Mouse (Mus musculus): ENCODE data around the gene Zpr1. TPM values are rescaled to one million over a fixed set of nuclear protein-coding genes. Genes with fewer than 3 reads are reported as not detected.

The Zpr1 gene
- 125 TPM for polyA plus RNA-seq (2017; shearing (Covaris generic))

DNA sequence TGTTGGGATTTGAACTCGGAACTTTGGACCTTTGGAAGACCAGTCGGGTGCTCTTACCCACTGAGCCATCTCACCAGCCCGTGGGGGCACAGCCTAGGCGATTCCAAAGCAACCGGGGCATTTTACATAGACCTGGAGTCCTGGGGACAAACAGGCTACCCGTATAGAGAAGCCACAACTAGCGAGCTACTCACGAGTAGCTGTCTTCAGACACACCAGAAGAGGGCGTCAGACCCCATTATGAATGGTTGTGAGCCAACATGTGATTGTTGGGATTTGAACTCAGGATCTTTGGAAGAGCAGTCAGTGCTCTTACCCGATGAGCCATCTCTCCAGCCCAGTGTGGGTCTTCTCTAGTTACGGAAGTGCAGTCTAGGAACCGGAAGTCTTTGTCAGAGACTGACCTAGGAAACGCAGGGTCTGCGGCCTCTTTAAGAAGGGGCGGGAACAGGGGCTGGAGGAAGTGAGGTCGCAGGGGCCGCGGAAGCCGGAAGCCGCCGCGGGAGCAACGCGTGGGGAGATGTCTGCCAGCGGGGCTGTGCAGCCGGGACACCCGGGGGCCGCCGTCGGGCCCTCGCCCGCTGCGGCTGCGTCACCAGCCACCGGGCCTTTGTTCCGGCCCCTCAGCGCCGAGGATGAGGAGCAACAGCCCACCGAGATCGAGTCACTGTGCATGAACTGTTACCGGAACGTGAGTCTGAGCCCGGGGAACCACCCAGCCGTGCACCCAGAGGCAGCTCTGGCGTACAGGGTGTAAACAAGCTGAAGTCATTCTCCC lies at the start of gene Zpr1:
Gene Zpr1, plus strand, starts transcription at position 388 of the 778 bp plus-strand sequence.

DNA sequence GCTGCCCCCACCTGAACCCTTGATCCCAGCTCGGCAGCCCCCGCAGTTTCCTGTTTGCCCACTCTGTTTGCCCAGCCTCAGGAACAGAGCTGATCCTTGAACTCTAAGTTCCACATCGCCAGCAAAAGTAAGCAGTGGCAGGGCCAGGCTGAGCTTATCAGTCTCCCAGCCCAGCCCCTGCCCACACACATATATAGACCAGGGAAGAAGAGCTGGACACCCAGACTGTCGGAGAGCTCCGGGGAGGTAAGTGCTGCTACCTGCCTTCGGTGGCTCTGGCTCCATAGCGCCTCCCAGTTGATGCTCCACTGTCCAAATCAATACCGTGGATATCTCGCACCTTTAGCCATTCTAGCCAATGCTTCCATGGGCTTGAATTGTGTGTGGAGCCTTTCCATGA lies 44.4 kb upstream of the Zpr1 start, which contains the start of gene Apoa1:
Gene Apoa1, plus strand, starts transcription at position 90 of the 400 bp plus-strand sequence.

DNA sequence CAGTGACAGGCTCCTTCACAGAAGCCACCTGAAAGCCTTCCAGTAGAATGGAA lies 37.4 kb upstream of the Zpr1 start, which contains the start of gene Apoc3:
Gene Apoc3, minus strand, starts transcription at position 41 of the 53 bp plus-strand sequence.

DNA sequence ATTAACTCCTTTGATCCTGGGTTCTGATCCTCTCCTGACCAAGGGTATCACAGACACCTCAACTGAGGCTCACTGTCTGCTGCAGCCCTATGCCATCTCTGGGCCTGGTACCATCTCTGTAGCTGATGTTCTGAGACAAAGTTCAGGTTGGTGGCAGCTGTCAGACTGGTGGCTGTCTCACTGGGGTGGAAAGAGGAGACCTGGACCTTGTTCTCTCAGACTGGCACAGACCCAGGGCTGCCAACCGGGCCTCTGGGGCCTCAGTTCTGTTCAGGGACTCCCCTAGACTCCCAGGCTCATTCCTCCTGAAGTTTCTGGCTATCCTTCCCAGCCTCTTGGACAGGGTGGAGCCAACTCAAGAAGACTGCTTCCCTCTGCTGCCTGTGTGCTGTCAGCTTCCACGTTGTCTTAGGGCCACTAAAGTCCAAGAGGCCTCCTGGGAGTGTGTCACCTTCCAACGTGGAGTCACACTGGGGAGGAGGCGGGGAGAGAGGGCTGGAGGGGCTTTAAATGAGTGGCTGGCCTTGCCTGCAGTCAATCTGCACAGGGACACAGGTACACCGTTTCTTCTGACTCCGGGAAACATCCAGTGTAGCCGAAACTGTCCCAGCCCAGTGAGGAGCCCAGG lies 32.2 kb upstream of the Zpr1 start, which contains the start of gene Apoa4:
Gene Apoa4, plus strand, starts transcription at position 171 of the 628 bp plus-strand sequence.

DNA sequence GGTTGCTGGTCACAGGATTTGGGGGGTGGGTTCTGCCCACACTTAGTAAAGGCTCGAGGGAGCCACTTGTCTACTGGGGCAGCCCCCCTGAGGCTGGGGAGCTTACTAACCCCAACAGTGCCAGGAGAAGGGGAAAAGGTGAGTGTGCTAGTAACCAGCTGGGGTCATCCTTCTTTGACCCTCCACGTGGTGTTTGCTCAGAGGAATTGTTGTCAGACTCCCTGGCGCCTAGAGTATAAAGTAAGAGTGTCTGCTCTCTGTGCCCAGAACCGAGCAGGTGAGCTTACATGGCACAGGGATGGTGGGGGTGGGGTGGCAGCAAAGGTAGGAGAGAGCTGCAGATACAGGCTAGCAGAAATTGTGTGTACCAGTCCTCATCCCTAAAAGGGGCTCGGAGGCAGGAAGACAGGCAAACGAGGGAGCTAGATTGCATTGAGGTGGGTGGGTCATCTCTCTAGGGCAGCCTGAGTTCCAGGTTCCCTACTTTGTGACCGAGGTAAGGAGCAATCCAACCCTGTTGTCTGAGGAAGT lies 4.5 kb upstream of the Zpr1 start, which contains the start of gene Apoa5:
Gene Apoa5, plus strand, starts transcription at position 291 of the 531 bp plus-strand sequence.

DNA sequence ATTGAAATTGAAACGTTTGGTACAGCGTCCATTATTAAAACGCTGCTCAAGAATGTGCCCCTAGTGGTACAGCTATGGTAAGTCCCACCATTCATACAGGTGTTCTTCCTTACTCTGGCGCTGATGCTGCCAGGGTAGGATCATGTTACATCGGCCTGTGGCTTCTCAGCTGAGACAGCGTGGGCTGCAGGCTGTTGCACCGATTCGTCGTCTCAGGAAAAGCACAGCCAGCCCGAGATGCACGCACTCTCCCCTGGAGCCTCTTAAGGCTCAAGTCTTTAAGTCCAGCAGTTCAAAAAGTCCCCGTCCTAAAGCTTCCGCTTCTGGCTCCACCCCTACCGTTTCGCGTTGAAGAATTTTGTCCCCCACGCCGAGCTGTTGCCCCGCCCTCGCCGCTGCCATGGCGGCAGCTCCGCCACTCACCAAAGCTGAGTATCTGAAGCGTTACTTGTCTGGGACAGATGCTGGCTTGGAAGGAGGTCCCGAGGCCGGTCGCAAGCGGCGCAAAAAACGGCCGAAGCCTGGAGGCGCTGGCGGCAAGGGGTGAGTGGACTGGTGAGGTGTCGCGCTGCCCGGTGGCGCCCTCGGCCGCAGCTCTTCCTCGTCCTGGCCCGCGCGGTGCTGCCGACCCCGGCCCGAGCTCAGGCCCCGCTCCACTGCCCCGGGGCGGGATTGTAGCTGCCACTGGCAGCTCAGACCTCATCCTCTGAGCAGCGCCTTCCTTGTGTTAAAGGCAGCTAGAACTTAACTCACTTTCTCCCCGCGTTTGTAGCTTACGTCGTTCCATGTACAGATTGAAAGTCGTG lies 10.0 kb downstream of the Zpr1 start, which contains the start of gene Bud13:
Gene Bud13, plus strand, starts transcription at position 378 of the 806 bp plus-strand sequence.

DNA sequence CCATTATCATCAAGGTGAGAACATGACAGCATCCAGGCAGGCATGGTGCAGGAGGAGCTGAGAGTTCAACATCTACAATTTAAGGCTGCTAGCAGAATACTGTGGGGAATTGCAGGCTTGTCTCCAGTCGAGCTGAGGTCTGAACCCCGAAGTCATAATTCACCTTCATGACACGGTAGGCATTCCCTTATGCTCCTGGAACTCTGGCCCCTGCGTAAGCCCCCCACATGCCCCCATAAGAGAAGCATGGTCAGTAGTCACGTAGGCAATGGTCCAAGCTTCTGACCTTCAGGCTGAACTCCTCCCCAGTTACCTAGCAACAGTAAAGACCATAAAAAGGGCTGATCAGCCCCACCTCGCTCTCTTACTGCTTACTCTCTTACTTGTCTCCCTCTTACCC lies 47.0 kb downstream of the Zpr1 start, which contains the start of gene 4931429L15Rik:
Gene 4931429L15Rik, minus strand, starts transcription at position 101 of the 400 bp plus-strand sequence.

Other genes with a start within 250 kb of the Zpr1 start
- gene Apoa1, start 44.5 kb upstream of the Zpr1 start, polyA plus RNA-seq (2017; shearing (Covaris generic)), result not detected
- not detected for gene Apoc3, start 37.4 kb upstream of the Zpr1 start, polyA plus RNA-seq (2017; shearing (Covaris generic))
- gene Apoa4, start 32.4 kb upstream of the Zpr1 start, polyA plus RNA-seq (2017; shearing (Covaris generic)), result not detected
- gene Apoa5, start 4.4 kb upstream of the Zpr1 start, polyA plus RNA-seq (2017; shearing (Covaris generic)), result not detected
- 18.1 TPM for gene Bud13, start 9.9 kb downstream of the Zpr1 start, polyA plus RNA-seq (2017; shearing (Covaris generic))
- not detected for gene 4931429L15Rik, start 46.9 kb downstream of the Zpr1 start, polyA plus RNA-seq (2017; shearing (Covaris generic))

Measured in effector memory CD4-positive, alpha-beta T cell, adult 7 months (primary cell).